Mouse (Mus musculus) left cerebral cortex, postnatal 10 days (tissue): ENCODE results near the gene Tpi1. TPM values are rescaled to one million over a fixed set of nuclear protein-coding genes. Genes with fewer than 3 reads are reported as not detected.

Experiments used
- DNase-seq, 2 experiments: peaks; one replicate each; pipeline ENCODE4 v3.0.0; 2021 to 2022; ENCODE audit warnings: low spot score in 2 of 2, mixed read lengths in 1 of 2; ENCODE audit errors: extremely low spot score in 1 of 2
- intact Hi-C: fragments of 180-260 bp; cut with DNase I; formaldehyde crosslinking; loops from one replicate; pipeline ENCODE4 v1.15.1; 2025
- total RNA-seq, 2 experiments: library from RNA; stranded (reverse); gene quantifications; 2 replicates each; pipeline ENCODE4 v1.2.3; 2021

The Tpi1 gene
- total RNA-seq: 100 to 1,000 TPM; 512 to 527 TPM

- DNase-seq: peak; percentile 88 to 94
- intact Hi-C loops: no loop called here
Measured at GRCm38 (mm10) chr6:124813933-124814332, at the start of gene Tpi1. TSS of gene Tpi1 (minus strand) at chr6:124814296.

DNA sequence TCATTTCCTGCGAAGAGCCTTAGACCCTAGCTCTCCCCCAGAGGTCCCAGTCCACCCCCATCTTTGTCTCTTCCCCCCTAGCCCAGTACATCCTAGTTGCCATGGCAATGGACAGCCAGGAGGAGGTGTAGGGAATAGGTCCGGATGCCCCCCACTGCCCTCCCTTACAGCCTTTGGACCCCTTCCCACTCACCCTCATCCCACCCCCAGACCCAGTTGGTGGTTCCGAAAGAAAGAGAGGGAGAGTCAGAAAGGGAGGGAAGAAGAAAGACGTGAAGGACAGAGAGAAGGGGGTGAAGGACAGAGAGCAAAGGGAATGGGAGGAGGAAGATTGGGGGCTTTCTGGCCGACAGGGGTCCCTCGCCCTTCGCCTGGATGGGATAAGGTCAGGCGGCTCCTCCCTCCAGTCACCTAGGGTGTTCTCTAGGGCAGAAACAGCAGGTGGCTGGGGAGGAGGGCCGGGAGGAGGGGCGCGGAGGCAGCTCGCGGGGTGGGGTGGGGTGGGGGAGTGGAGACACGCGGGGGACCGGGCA lies 49.1 kb upstream of the Tpi1 start:
- intact Hi-C loops: loop anchor here (2.0 kb wide), 1 partner anchor 42 kb away; no protein-coding TSS in a partner anchor
- DNase-seq: peak in 1 of 2 experiments; percentile 50

DNA sequence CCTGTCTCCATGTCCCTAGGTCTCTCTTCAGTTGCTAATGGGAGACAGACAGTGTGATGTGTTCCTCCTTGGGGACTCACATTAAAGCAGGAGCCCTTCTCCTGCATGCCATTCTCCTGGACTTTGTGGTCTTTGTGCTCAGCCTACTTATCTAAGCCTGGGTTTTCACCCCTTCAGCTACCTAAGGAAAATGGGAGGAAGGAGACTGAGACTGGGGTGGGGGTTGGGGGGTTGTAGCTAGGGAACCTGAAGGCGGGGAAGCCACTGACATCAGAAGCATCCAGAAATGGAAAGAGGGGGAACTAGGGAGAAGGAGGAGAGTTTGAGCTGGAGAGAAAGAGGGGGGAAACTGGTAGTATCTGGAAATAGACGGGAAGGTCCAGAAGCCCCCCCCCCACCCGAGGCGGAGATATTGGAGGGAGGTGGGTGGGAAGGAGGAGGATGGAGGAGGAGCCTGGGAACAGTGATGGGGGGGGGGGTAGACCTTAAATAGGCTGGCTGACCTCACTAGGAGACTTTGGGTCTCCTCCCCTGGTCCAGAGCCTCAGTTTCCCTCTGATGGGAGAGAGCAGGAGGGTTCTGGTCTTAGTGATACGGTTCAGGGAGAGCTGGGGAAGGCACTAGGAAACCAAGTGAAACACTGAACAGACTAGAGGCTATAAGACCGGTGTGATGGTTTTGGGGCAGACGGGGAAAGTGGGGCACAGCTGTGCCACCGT lies 48.5 kb upstream of the Tpi1 start:
- intact Hi-C loops: loop anchor here (2.0 kb wide), 1 partner anchor 42 kb away; no protein-coding TSS in a partner anchor
- DNase-seq: no peak

- intact Hi-C loops: loop anchor here (2.0 kb wide), 2 partner anchors 43 to 55 kb away; no protein-coding TSS in a partner anchor
- peak in 1 of 2 experiments; percentile 43 for DNase-seq
Measured at GRCm38 (mm10) chr6:124861802-124862201, 47.7 kb upstream of the Tpi1 start.

DNA sequence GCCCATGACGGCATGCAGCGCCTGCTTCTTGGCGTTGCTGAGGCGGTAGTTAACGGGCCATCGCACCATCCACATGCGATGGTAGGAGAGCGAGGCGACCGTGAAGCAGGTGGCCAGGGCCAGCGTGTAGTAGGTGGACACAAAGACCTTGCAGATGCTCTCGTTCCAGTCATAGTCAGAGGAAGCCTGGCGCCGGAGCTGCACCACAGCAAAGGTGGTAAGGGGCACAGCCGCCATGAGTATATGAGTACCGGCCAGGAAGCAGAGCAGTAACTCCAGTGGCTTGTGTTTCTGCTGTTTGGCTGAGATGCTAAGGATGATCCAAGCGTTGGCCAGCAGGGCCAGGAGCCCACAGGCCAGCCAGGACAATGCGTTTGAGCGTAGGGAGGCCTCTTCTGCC lies 47.2 kb upstream of the Tpi1 start:
- DNase-seq: no peak
- intact Hi-C loops: loop anchor here (2.0 kb wide), 1 partner anchor 56 kb away; no protein-coding TSS in a partner anchor

DNA sequence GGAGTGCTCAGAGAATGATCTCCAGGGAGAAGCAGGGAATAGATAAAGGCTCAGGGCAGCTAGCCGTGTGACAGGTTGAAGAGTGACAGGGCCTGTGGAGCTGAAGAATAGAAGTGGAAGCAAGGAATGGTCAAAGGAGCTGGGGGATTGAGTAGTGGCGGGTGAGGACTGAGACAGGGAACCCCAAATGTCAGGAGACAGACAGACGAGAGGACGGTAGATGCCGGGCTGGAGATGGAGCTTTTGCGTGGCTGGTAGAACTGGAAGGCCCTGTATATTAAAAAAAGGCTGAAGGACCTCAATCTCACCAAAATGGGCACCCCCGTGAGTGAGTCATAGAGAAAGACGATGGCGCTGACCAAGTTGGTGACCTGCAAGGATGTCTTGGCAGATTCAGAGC lies 46.4 kb upstream of the Tpi1 start:
- intact Hi-C loops: loop anchor here (2.0 kb wide), 1 partner anchor 56 kb away; no protein-coding TSS in a partner anchor
- DNase-seq: no peak

DNA sequence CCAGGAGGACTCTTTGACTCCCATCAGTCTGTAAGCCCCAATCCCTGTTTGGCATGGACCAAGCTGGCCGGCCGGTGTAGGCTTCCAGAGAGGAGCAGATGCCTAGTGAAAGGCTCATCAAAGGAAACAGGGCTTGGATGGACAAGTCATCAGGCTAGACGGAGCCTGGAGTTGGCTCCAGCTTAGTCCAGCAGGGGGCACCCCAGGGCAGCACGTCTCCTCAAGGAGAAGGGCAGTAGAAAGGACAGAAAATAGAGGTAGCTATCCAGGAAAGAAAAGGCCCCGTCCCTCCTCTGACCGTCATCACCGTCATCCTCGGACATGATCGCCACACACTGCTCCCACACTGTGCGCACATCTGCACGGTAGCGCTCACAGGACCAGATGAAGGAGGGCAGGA lies 45.6 kb upstream of the Tpi1 start:
- DNase-seq: peak; percentile 79 to 91
- intact Hi-C loops: loop anchor here (2.0 to 10.0 kb wide), 2 partner anchors 57 to 225 kb away; no protein-coding TSS in a partner anchor

GRCm38 (mm10) chr6:124858561-124859318 lies 44.6 kb upstream of the Tpi1 start:
- intact Hi-C loops: loop anchor here (10.0 kb wide), 1 partner anchor 226 kb away; no protein-coding TSS in a partner anchor
- DNase-seq: no peak

- intact Hi-C loops: loop anchor here (10.0 kb wide), 1 partner anchor 227 kb away; no protein-coding TSS in a partner anchor
- no peak for DNase-seq
Measured at GRCm38 (mm10) chr6:124857840-124858530, 43.9 kb upstream of the Tpi1 start.

DNA sequence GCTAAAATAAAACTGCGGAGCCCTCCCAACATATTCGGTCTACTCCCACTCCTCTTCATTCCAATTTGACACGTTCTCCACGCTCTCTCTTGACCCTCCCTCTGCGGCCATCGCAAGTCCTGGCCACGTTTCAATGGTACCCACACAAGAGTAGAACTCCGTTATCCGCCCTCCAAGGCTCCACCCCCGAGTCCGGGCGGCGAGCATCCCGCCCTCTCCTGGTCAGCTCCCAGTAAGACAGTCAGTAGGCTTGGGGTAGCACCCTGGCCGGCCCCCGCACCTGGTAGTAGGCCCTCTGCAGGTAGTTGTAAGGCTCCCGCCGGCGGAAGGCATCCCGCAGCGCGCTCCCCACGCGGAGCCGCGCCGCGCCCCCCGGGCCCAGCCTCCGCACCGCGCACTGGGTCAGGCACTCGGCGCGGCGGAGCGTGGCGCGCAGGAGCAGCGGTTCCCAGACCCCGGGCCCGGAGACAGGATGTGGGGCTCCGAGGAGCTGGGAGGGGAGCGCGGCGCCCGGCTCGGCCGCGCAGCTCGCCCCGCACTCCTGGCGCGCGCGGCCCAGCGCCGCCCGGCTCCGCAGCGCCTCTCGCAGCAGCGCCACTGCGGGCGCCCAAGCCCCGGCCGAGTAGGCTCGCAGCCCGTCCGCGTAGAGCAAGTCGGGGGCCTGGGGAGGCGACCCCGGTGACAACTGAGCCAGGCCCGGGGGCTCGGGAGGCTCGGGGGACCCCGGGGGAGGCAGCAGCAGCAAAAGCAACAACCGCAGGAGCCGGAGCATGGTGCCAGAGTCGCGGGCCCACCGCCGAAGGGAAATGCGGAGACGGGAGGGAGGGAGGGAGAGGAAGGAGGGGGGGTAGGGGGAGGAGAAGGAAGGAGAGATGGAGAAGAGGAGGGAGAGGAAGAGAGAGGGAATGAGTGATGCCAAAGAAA lies 43.1 kb upstream of the Tpi1 start, which contains the start of gene P3h3:
TSS of gene P3h3 (minus strand) at position 837 of the 924 bp plus-strand sequence.
- peak; percentile 82 to 92 for DNase-seq
- intact Hi-C loops: loop anchor here (10.0 kb wide), 1 partner anchor 228 kb away; no protein-coding TSS in a partner anchor

GRCm38 (mm10) chr6:124856321-124856720 lies 42.2 kb upstream of the Tpi1 start:
- intact Hi-C loops: loop anchor here (10.0 kb wide), 1 partner anchor 228 kb away; no protein-coding TSS in a partner anchor
- peak; percentile 67 to 74 for DNase-seq

DNA sequence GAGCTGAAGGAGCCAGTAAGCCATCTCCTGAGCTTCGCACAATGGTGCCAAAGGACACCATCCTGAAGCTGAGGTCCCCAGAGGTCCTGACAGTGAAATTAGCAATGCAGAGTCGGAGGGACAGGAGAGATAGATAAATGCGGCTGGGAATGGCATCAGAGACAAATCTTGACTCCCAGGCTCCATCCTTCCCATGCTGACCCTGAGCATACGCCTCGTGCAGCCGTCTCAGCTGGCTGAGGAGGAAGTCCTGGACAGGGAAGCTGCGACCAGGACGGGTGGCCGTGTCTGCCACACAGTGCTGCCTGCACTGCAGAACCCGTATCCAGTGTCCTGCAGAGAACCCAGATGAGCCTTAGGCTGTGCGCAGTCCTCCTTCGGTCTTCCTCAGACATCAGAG lies 40.6 kb upstream of the Tpi1 start:
- intact Hi-C loops: loop anchor here (10.0 kb wide), 1 partner anchor 230 kb away; no protein-coding TSS in a partner anchor
- no peak for DNase-seq

- intact Hi-C loops: loop anchor here (10.0 kb wide), 1 partner anchor 234 kb away; no protein-coding TSS in a partner anchor
Measured at GRCm38 (mm10) chr6:124850535-124850934, 36.4 kb upstream of the Tpi1 start.

DNA sequence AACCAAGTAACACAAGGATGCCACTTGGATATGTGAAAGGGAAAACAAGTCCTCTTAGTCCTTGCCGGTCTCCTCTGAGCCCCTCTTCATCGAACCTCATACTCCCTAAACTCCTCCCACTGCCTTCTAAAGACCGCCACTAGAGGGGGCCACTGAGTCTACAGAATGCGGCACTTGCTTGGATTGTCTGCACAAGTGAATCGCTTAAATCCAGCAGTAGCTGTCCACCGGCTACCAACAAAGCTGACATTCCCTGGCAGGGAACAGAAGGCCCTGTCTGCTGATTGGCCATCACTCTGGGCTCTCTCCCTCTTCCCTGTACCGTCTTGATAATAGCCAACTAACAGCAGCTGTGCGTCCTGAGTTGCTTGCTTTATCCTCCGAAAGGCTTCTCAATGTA lies 33.2 kb upstream of the Tpi1 start:
- DNase-seq: peak; percentile 90 to 92
- intact Hi-C loops: no loop called here

More at GRCm38 (mm10) chr6:124850535-124850934, 36.4 kb upstream of the Tpi1 start:
- DNase-seq: no peak

DNA sequence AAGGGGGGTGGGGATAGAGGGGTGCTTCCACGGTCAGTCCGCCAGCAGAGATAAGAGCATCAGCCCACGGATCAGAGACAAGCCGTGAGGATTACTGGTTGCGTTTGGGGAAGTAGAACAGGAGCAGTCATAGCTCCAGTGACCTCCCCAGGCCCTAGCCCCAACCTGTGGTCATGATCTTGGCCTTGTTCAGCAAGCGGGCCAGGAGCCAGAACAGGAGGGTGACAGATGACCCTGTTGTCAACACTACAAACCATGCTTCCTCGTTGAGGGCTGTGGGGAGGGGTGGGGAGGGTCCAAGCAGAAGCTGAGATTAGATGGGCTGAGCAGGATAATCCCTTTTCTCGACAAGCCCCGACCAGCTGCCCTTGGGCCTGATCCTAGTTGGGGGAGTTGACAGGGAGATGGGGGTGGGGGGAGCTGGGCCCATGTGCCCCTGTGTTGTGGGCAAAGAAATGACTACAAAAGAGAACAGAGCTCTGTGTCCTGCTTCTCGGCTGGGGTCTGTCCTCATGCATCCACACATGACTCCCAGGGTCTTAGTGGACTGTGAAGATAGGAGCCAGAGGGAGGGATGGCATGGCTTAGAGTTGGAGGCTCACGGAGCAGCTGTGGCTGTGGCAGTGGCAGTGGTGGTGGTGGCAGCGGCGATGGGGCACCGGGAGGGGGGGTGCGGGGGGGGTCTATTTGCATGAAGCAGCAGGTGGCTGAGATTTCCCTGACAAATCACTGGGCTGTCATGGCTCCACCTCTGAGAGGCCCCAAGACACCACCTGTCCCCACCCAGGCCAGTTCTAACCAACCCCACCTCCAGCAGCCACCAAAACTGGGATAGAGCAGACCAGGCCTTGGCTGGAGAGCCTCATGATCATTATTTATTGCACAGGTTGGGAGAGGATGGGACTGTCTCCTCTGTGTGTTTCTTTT lies 26.4 kb upstream of the Tpi1 start, which contains the start of gene Gnb3:
TSS of gene Gnb3 (minus strand) at position 35 of the 927 bp plus-strand sequence.
- no peak for DNase-seq
- intact Hi-C loops: no loop called here

- DNase-seq: no peak
Measured at GRCm38 (mm10) chr6:124839805-124840204, 25.7 kb upstream of the Tpi1 start.

More at GRCm38 (mm10) chr6:124839805-124840204, 25.7 kb upstream of the Tpi1 start:
- intact Hi-C loops: no loop called here
